Mouse (Mus musculus) MEL (cell line): ENCODE results near the gene Gm44805. TPM values are rescaled to one million over a fixed set of nuclear protein-coding genes. Genes with fewer than 3 reads are reported as not detected.

Experiments
- DNase-seq: peaks from one replicate; pipeline ENCODE4 v3.0.0; 2011; ENCODE audit warnings: low read depth, low spot score
- H3K27ac ChIP-seq: 2 replicates; pipeline ENCODE4 v1.5.1; 2012; ENCODE audit warnings: low read depth, mild to moderate bottlenecking, control low read depth, low read length, moderate library complexity; ENCODE audit not compliant: control insufficient read depth
- H3K27me3 ChIP-seq, 2 experiments: fragments of 150-350 bp in 1 of 2; sonication (generic) in 1 of 2; 2 replicates each; pipeline ENCODE4 v1.6.1; 2012; ENCODE audit warnings: low read length in 2 of 2, mild to moderate bottlenecking in 2 of 2, improper control_type of control experiment in 1 of 2, moderate library complexity in 1 of 2; ENCODE audit not compliant: insufficient read depth in 2 of 2, control insufficient read depth in 1 of 2
- H3K36me3 ChIP-seq, 2 experiments: 2 replicates each; pipeline ENCODE4 v1.6.1; 2012 to 2014; ENCODE audit warnings: low read length in 2 of 2, improper control_type of control experiment in 1 of 2, inconsistent platforms in 1 of 2, mild to moderate bottlenecking in 1 of 2; ENCODE audit not compliant: insufficient read depth in 2 of 2, control insufficient read depth in 1 of 2
- H3K4me1 ChIP-seq, 2 experiments: fragments of 150-350 bp in 1 of 2; sonication (generic) in 1 of 2; 2 replicates each; pipeline ENCODE4 v1.6.1; 2012; ENCODE audit warnings: low read length in 2 of 2, improper control_type of control experiment in 1 of 2, mild to moderate bottlenecking in 1 of 2; ENCODE audit not compliant: insufficient read depth in 2 of 2, control insufficient read depth in 1 of 2
- H3K4me3 ChIP-seq, 2 experiments: fragments of 150-350 bp in 1 of 2; sonication (generic) in 1 of 2; 2 replicates each; pipeline ENCODE4 v1.5.1; 2012; ENCODE audit warnings: low read depth in 2 of 2, low read length in 2 of 2, mild to moderate bottlenecking in 2 of 2, moderate library complexity in 2 of 2, control low read depth in 1 of 2, improper control_type of control experiment in 1 of 2; ENCODE audit not compliant: control insufficient read depth in 1 of 2, insufficient read depth in 1 of 2
- H3K79me2 ChIP-seq: 2 replicates; pipeline ENCODE4 v1.6.1; 2012; ENCODE audit warnings: mild to moderate bottlenecking, low read length, moderate library complexity; ENCODE audit not compliant: control insufficient read depth, poor library complexity, insufficient read depth
- H3K9ac ChIP-seq: 2 replicates; pipeline ENCODE4 v1.6.1; 2012; ENCODE audit warnings: low read depth, mild to moderate bottlenecking, control low read depth, low read length, moderate library complexity; ENCODE audit not compliant: control insufficient read depth, poor library complexity, severe bottlenecking
- H3K9me3 ChIP-seq: fragments of 150-350 bp; sonication (generic); replicated peaks from 2 replicates; pipeline ENCODE4 v1.6.1; 2012; ENCODE audit warnings: mild to moderate bottlenecking, low read length, improper control_type of control experiment, moderate library complexity; ENCODE audit not compliant: insufficient read depth
- BHLHE40 ChIP-seq: IDR thresholded peaks from 2 replicates; pipeline ENCODE4 v1.6.1; 2012; ENCODE audit warnings: low read depth, mild to moderate bottlenecking, inconsistent platforms, low read length, improper control_type of control experiment, borderline replicate concordance
- CHD1 ChIP-seq: IDR thresholded peaks from 2 replicates; pipeline ENCODE4 v1.6.1; 2012; ENCODE audit warnings: low read depth, mild to moderate bottlenecking, inconsistent platforms, low read length, improper control_type of control experiment
- CHD2 ChIP-seq: IDR thresholded peaks from 2 replicates; pipeline ENCODE4 v1.6.1; 2011; ENCODE audit warnings: low read length, improper control_type of control experiment
- EP300 ChIP-seq, 2 experiments: IDR thresholded peaks; 2 replicates each; pipeline ENCODE4 v1.6.1; 2011; ENCODE audit warnings: improper control_type of control experiment in 2 of 2, low read length in 2 of 2, low read depth in 1 of 2, mild to moderate bottlenecking in 1 of 2
- ETS1 ChIP-seq: IDR thresholded peaks from 2 replicates; pipeline ENCODE4 v1.6.1; 2012; ENCODE audit warnings: low read depth, mild to moderate bottlenecking, inconsistent platforms, low read length, improper control_type of control experiment, moderate library complexity
- GATA1 ChIP-seq: IDR thresholded peaks from 2 replicates; pipeline ENCODE4 v1.6.1; 2011; ENCODE audit warnings: low read depth, low read length, improper control_type of control experiment
- HCFC1 ChIP-seq: IDR thresholded peaks from 2 replicates; pipeline ENCODE4 v1.6.1; 2012; ENCODE audit warnings: low read depth, mild to moderate bottlenecking, inconsistent platforms, low read length, improper control_type of control experiment, moderate library complexity
- KAT2A ChIP-seq: conservative IDR thresholded peaks from 2 replicates; pipeline ENCODE4 v1.6.1; 2012; ENCODE audit warnings: low read depth, low read length, improper control_type of control experiment, inconsistent platforms
- MAX ChIP-seq: IDR thresholded peaks from 2 replicates; pipeline ENCODE4 v1.6.1; 2011; ENCODE audit warnings: low read length, improper control_type of control experiment
- MAZ ChIP-seq: IDR thresholded peaks from 2 replicates; pipeline ENCODE4 v1.6.1; 2012; ENCODE audit warnings: low read depth, mild to moderate bottlenecking, inconsistent platforms, low read length, improper control_type of control experiment
- MXI1 ChIP-seq: IDR thresholded peaks from 2 replicates; pipeline ENCODE4 v1.6.1; 2011; ENCODE audit warnings: mild to moderate bottlenecking, low read depth, low read length, improper control_type of control experiment
- NELFE ChIP-seq: IDR thresholded peaks from 2 replicates; pipeline ENCODE4 v1.6.1; 2011; ENCODE audit warnings: low read depth, low read length, improper control_type of control experiment
- NRF1 ChIP-seq: IDR thresholded peaks from 2 replicates; pipeline ENCODE4 v1.6.1; 2014; ENCODE audit warnings: low read depth, mild to moderate bottlenecking, inconsistent platforms, low read length, improper control_type of control experiment, moderate library complexity; ENCODE audit not compliant: poor library complexity, insufficient read depth, severe bottlenecking
- POLR2A ChIP-seq, 2 experiments: IDR thresholded peaks; 2 replicates each; pipeline ENCODE4 v1.6.1; 2011 to 2012; ENCODE audit warnings: low read length in 2 of 2, mild to moderate bottlenecking in 2 of 2, control low read depth in 1 of 2, improper control_type of control experiment in 1 of 2, low read depth in 1 of 2, moderate library complexity in 1 of 2; ENCODE audit not compliant: control insufficient read depth in 1 of 2, insufficient read depth in 1 of 2, poor library complexity in 1 of 2
- POLR2AphosphoS2 ChIP-seq: IDR thresholded peaks from 2 replicates; pipeline ENCODE4 v1.6.1; 2011; ENCODE audit warnings: low read length, improper control_type of control experiment
- RCOR1 ChIP-seq: IDR thresholded peaks from 2 replicates; pipeline ENCODE4 v1.6.1; 2012; ENCODE audit warnings: low read depth, mild to moderate bottlenecking, inconsistent platforms, low read length, improper control_type of control experiment
- SIN3A ChIP-seq: IDR thresholded peaks from 2 replicates; pipeline ENCODE4 v1.6.1; 2012; ENCODE audit warnings: low read length, improper control_type of control experiment, inconsistent platforms
- SMC3 ChIP-seq: IDR thresholded peaks from 2 replicates; pipeline ENCODE4 v1.6.1; 2011; ENCODE audit warnings: low read depth, low read length, improper control_type of control experiment
- TAL1 ChIP-seq: IDR thresholded peaks from 2 replicates; pipeline ENCODE4 v1.6.1; 2012; ENCODE audit warnings: mild to moderate bottlenecking, inconsistent platforms, low read length, moderate library complexity, mixed read lengths
- TBP ChIP-seq: IDR thresholded peaks from 2 replicates; pipeline ENCODE4 v1.8.0; 2011; ENCODE audit warnings: low read depth, low read length, improper control_type of control experiment
- TCF12 ChIP-seq: IDR thresholded peaks from 2 replicates; pipeline ENCODE4 v1.6.1; 2014; ENCODE audit warnings: low read depth, mild to moderate bottlenecking, inconsistent platforms, low read length, improper control_type of control experiment, moderate library complexity
- USF1 ChIP-seq: IDR thresholded peaks from 2 replicates; pipeline ENCODE4 v1.6.1; 2014; ENCODE audit warnings: low read depth, mild to moderate bottlenecking, inconsistent platforms, low read length, improper control_type of control experiment, moderate library complexity
- ZC3H11A ChIP-seq: IDR thresholded peaks from 2 replicates; pipeline ENCODE4 v1.6.1; 2012; ENCODE audit warnings: low read depth, mild to moderate bottlenecking, inconsistent platforms, low read length, improper control_type of control experiment
- ZNF384 ChIP-seq: IDR thresholded peaks from 2 replicates; pipeline ENCODE4 v1.6.1; 2012; ENCODE audit warnings: low read depth, mild to moderate bottlenecking, inconsistent platforms, low read length, improper control_type of control experiment
- polyA plus RNA-seq, 2 experiments: library from polyadenylated mRNA; stranded (reverse) in 1 of 2; unstranded in 1 of 2; fragments of >175 nt in 1 of 2; fragments of >200 nt in 1 of 2; gene quantifications; 2 replicates each; pipeline versions ENCODE4 v1.2.1 to v1.2.4; 2012; ENCODE audit warnings: low replicate concordance in 2 of 2, low read depth in 1 of 2; ENCODE audit not compliant: insufficient read length in 2 of 2, insufficient read depth in 1 of 2, missing spikeins in 1 of 2
- total RNA-seq: library from RNA; depleted of rRNA; stranded (reverse); fragments of 300-350 nt; gene quantifications from 2 replicates; pipeline ENCODE4 v1.2.3, GENCODE M21; 2012

The Gm44805 gene
- total and polyA plus RNA-seq, 3 experiments: not detected

DNA sequence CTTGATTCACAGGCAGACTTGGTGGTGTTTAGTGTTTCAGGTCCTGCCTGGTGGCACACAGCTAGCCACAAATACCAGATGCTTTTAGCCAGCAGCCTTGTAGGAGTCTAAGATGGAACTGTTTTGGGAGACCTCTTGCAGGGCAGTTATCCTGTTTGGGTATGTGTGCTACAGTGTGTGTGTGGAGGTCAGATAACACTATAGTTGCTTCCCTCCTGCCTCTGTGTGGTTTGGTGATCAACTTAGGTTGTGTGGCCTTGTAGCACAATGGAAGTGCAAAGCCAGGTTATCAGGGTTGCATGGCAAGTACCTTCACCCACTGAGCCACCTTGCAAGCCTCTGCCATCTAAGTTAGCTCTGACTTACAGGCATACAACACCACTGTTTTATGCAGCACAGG, 48.5 kb downstream of the Gm44805 start:
- Histone ChIP-seq H3K4me1 (peaks cover 4 to 13% of the 10 kb centered on the region in 2 experiments), H3K27ac (peak overlapping the region; percentile 17; the same call in 1 of the 2 replicates), H3K36me3 (peaks cover 3 to 11% of the 10 kb centered on the region in 2 experiments), H3K4me3 (no peak overlapping the region), H3K79me2 (no peaks in the 10 kb centered on the region; the same call in 1 of the 2 replicates), H3K9me3 (no peaks in the 10 kb centered on the region), H3K27me3 (no peaks in the 10 kb centered on the region), H3K9ac (no peak overlapping the region)
- TF ChIP-seq SIN3A: peak; percentile 52
- peak; percentile 72 to 82 for TF ChIP-seq EP300 (IDR thresholded peaks at IDR 0.05; ENCODE audit: low read depth in 1 of 2, low read length in 2 of 2)
- TF ChIP-seq MXI1: peak; percentile 49; the same call in 1 of the 2 replicates
- TF ChIP-seq TAL1: peak; percentile 88
- TF ChIP-seq TCF12: peak; percentile 83
- TF ChIP-seq RCOR1: 0 out of 2 replicates have a peak, but pooled peaks have one; percentile 15
- TF ChIP-seq GATA1: peak; percentile 84
- TF ChIP-seq SMC3: no peak
- no peak for TF ChIP-seq ETS1
- TF ChIP-seq TBP: 0 out of 2 replicates have a peak, but pooled peaks have one; percentile 12
- TF ChIP-seq NELFE: no peak
- TF ChIP-seq BHLHE40: no peak
- peak; percentile 76 for DNase-seq

DNA sequence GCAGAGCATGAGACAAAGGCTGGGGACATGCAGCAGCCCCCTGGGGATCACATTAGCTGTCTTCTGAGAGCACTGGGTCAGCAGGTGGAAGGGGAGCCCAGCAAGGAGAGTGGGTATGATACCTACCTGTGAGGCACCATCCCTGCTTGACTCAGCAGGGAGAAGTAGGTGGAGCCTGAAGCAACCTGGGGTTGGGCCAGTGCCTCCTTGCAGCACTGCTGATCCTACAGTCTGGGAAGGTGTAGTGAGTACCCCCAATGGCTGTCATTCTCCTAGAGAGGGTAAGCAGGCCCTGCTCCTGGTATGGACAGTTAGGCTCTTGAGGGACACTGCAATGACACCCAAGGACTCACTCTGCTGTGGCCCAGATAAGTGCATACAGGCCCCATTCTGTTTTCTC, 48.9 kb downstream of the Gm44805 start:
- Histone ChIP-seq H3K9me3 (no peaks in the 10 kb centered on the region), H3K27ac (peak overlapping the region; percentile 17; the same call in 1 of the 2 replicates), H3K27me3 (no peaks in the 10 kb centered on the region), H3K9ac (no peak overlapping the region), H3K4me3 (no peak overlapping the region), H3K79me2 (no peaks in the 10 kb centered on the region; the same call in 1 of the 2 replicates), H3K36me3 (peaks cover 1 to 12% of the 10 kb centered on the region in 2 experiments), H3K4me1 (peaks cover 4 to 15% of the 10 kb centered on the region in 2 experiments)
- no peak for TF ChIP-seq ZC3H11A
- TF ChIP-seq POLR2AphosphoS2: 0 out of 2 replicates have a peak, but pooled peaks have one; percentile 17
- DNase-seq: no peak

DNA sequence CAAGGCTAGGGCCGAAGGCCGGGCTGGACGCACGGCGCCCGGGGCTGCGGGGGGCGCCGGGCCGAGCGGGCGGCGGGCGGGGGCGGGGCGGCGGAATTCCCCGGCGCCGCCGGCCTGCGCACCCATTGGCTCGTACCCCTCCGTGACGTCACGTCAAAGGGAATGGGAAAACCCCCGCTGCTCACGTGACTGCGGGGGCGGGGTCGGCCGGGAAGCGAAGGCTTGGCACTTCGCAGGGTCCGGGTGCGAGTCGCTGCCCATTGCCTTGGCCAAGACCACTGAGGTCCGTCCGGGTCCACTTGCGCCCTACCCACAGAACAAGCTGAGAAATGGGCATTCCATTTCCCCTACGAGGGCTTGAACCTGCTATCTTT, 51.9 kb downstream of the Gm44805 start, which contains the start of gene Relb:
Gene Relb (minus strand): TSS at position 78 of the 374 bp plus-strand sequence.
- peak within 1 kb of the TSS; percentile 66 for H3K27ac ChIP-seq
- peak within 1 kb of the TSS; percentile 78 for H3K9ac ChIP-seq
- peaks cover 0 to 12% of the 10 kb centered on the region in 2 experiments; a peak in 2 of 4 replicates for H3K36me3 ChIP-seq
- peak within 1 kb of the TSS; percentile 77 to 97 for H3K4me3 ChIP-seq
- H3K27me3 ChIP-seq: no peaks in the 10 kb centered on the region
- DNase-seq: peak; percentile 90
- no peaks in the 10 kb centered on the region; the same call in 1 of the 2 replicates for H3K79me2 ChIP-seq
- peaks cover 4 to 15% of the 10 kb centered on the region in 2 experiments for H3K4me1 ChIP-seq
- no peaks in the 10 kb centered on the region for H3K9me3 ChIP-seq
- TF ChIP-seq MAZ (peak; percentile 85; the same call in 1 of the 2 replicates), TBP (no peak), HCFC1 (0 out of 2 replicates have a peak, but pooled peaks have one; percentile 36), USF1 (peak; percentile 97), NRF1 (peak; percentile 52), SMC3 (no peak), CHD1 (no peak), TAL1 (no peak), EP300 (IDR thresholded peaks at IDR 0.05; ENCODE audit: low read depth in 1 of 2, low read length in 2 of 2) (no peak), NELFE (peak; percentile 41; the same call in 1 of the 2 replicates), POLR2A (IDR thresholded peaks at IDR 0.05; ENCODE audit: control insufficient read depth in 1 of 2, insufficient read depth in 1 of 2, low read depth in 1 of 2, low read length in 2 of 2, poor library complexity in 1 of 2) (0 out of 4 replicates have a peak, but pooled peaks of 1 of the 2 experiments have one; percentile 25), ZNF384 (no peak), MAX (peak; percentile 77; the same call in 1 of the 2 replicates), ETS1 (peak; percentile 58), SIN3A (peak; percentile 87), KAT2A (no peak), BHLHE40 (peak; percentile 90), CHD2 (peak; percentile 32; the same call in 1 of the 2 replicates)
